Mouse (Mus musculus) macrophage (primary cell): Measurements from ENCODE around the gene Celf1. TPM values are rescaled to one million over a fixed set of nuclear protein-coding genes. Genes with fewer than 3 reads are reported as not detected.

Source experiments
- H3K27ac ChIP-seq: fragments of 350-480 bp; formaldehyde crosslinking; 2 replicates; pipeline ENCODE4 v1.9.0; 2021
- H3K36me3 ChIP-seq: fragments of 350-480 bp; formaldehyde crosslinking; 2 replicates; pipeline ENCODE4 v1.9.0; 2021; ENCODE audit errors: inconsistent target
- H3K4me3 ChIP-seq: fragments of 350-480 bp; formaldehyde crosslinking; 2 replicates; pipeline ENCODE4 v1.9.0; 2021; ENCODE audit errors: inconsistent target
- H3K79me2 ChIP-seq: fragments of 350-480 bp; formaldehyde crosslinking; 2 replicates; pipeline ENCODE4 v1.9.0; 2021; ENCODE audit errors: inconsistent target
- WGBS: methylation state at CpG from one replicate; pipeline ENCODE4 v1.1.7; 2026; ENCODE audit warnings: inconsistent platforms; ENCODE audit not compliant: missing documents; 5-methylcytosine and 5-hydroxymethylcytosine counted together
- polyA plus RNA-seq: library from polyadenylated mRNA; stranded (reverse); fragments of 250-400 nt; gene quantifications from 3 replicates; pipeline ENCODE4 v1.2.4, GENCODE M21; 2018; ENCODE audit warnings: inconsistent platforms

The Celf1 gene
- polyA plus RNA-seq, 1 experiment from 2014 or later: 34.7 TPM

DNA sequence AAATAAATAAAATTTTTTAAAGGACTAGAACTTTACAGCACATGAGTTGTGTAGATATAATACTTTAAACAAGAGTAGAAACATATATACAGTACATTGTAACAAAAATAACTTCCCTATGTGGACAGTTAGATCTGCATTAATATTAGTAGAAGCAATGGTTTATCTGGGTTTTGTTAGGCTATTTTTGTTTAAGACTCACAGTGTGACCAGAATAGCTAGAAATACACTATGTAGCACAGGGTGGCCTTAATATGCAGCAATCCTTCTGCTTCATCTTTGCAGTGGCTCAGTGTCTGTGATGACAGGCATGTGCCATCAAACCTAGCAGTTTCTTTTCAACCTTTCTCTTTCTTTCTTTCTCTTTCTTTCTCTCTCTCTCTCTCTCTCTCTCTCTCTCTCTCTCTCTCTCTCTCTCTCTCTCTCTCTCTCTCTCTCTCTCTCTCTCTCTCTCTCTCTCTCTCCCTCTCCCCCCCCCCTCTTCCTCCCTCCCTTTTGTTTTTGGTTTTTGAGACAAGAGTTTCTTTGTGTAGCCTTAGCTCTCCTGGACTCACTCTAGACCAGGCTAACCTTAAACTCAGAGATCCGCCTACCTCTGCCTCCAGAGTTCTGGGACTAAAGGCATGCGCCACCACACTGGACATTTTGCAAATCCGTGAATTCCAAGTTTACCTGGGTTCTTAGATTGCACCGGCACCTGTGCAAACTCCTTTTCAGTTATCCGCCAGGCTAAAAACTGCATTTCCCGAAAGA lies 113.2 kb downstream of the Celf1 start:
- WGBS: 0% methylated on average over 5 of the region's 6 CpGs
- H3K79me2 ChIP-seq: peaks cover 21% of the 10 kb centered on the region
- H3K27ac ChIP-seq: peak overlapping the region; percentile 94; the same call in 1 of the 2 replicates
- H3K36me3 ChIP-seq: peaks cover 31% of the 10 kb centered on the region
- H3K4me3 ChIP-seq: peak overlapping the region; percentile 100

DNA sequence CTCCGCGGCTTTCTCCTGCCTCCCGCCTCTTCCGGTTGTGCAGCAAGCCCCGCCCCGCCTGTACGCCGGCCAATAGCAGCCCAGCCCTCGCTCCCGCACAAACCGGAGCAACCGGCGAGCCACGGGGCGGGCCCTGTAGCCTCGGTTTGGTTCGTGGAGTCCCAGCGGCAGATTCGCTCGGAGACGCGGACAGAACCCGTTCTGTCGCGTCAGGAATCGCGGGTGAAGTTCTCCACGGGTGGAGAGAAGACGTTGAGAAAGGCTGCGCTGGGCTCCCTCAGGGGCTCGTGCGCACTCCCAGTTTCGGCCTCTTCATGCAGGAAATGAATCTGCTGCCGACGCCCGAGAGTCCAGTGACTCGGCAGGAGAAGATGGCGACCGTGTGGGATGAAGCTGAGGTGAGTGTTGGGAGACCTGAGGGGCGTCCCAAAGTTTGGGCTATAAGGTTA lies 113.8 kb downstream of the Celf1 start, which contains the start of gene Psmc3:
Psmc3 (plus strand) TSS at position 76 of the 449 bp plus-strand sequence.
- peak within 1 kb of the TSS; percentile 100 for H3K4me3 ChIP-seq
- whole genome bisulfite sequencing: under 1% methylated on average over 38 of the region's 40 CpGs
- H3K79me2 ChIP-seq: peaks cover 21% of the 10 kb centered on the region

DNA sequence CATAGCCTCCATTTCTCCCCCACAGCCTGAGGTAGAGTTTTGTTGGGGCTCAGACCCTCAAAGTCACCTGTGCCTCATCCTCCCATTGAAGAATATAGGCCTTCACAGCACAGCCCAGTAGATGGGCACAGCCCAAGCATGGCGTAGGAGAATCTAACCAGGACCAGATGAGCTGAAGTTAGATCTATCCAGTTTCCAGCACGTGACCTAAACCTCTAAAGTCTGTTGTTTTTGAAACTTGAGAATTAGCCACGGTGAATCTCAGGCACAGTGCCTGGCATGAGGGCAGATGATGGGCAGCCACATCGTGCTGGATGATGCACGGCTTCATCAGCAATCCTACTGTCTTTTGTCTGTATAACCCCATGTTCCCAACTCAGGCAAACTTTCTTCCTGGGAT lies 118.3 kb downstream of the Celf1 start:
- peaks cover 75% of the 10 kb centered on the region for H3K36me3 ChIP-seq
- H3K4me3 ChIP-seq: no peak overlapping the region
- peaks cover 21% of the 10 kb centered on the region for H3K79me2 ChIP-seq
- H3K27ac ChIP-seq: no peak overlapping the region
- 96% methylated on average over 5 of the region's 5 CpGs for WGBS

More for the DNA sequence above, 113.8 kb downstream of the Celf1 start, which contains the start of gene Psmc3:
- H3K36me3 ChIP-seq: peaks cover 37% of the 10 kb centered on the region
- H3K27ac ChIP-seq: peak within 1 kb of the TSS; percentile 94

DNA sequence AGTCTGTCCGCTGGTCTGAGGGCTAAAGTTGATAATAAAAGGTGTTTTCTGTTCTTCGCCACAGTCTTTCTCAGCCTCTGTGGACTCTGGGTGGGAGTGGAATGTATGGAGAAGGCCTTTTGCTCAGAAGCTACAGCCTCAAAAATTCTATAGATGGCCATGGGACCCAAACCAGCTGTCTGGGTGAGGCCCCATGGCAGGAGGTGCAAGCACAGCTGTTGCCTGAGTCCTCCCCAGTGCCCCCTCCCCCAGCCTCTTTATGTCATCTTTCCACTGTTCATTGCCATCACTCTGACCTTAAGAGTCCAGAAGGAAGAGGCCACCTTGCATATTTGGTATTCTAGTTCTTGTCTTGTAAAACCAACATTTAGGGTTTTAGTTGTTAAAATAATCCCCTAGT lies 119.2 kb downstream of the Celf1 start:
- peaks cover 17% of the 10 kb centered on the region for H3K79me2 ChIP-seq
- peaks cover 84% of the 10 kb centered on the region for H3K36me3 ChIP-seq
- H3K4me3 ChIP-seq: no peak overlapping the region
- H3K27ac ChIP-seq: no peak overlapping the region
- WGBS: 97% methylated on average over 2 of the region's 2 CpGs

DNA sequence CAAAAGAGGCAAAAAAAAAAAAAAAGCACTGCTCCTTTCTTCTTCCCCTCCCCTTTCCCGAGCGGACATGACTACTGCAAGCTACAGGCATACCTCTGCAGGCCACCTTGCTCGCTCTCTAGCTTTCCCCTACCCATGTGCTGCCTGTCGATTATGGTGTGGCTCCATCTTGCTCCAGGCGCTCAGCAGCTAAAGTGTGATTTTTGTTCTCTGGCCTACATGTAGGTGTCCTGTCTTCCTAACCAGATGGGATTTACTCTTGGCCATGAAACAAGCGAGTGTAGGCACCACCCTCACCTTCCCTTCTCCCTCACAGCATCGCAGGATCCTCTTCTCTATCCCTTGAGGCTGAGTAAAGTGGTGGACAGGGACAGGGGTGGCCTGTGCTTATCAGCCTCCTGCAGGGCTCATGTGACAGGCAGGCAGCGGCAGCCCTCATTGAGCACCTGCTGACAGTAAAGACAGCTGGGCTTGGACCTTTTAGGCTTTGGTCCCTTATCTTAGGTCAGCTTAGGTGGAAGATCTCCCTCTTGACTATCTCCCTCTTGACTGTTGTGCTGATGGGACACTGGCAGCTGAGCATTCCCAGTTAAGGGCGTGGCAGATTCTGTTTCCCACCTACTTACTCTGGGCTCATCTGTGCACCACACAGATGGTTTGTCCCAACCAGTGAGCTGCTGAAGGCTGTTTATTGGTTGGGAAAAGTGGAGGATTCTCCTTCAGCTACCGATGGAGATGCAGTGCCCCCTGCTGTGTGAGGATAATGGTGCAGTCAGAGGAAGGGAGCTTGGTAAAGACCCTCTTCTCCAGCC lies 120.6 kb downstream of the Celf1 start:
- WGBS: 78% methylated on average over 7 of the region's 10 CpGs
- Histone ChIP-seq H3K27ac (no peak overlapping the region), H3K36me3 (peaks cover 82% of the 10 kb centered on the region), H3K4me3 (no peak overlapping the region), H3K79me2 (peaks cover 3% of the 10 kb centered on the region; the same call in 1 of the 2 replicates)

DNA sequence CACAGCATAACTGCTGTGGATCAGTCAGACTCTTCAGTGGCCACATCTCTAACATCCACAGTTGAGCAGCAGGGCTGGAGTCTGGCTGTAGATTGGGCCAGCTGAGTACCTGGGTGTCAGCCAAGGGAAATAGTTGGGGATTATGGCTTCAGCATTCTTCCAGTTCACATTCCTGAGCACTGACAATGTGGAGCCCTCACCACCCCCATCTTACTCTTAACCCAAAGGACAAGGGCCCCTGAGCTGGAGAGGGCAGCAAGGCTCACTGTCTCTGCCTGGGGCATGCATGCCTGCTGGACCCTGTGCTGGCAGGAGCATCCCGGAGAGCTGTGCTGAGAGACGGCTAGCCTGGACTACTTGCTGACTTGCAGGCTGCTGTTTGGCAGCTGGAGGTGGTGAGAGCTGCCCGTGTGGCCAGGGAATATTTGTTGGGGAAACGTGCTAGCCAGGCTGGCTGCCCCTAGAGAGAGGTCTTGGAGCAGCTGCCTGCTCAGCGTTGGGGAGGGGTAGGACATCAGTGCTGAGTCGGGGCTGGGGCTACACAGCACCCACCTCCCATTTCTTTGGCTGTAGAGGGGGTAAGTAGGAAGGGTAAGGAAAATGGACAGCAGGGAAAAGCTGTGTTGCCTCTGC lies 121.8 kb downstream of the Celf1 start:
- Histone ChIP-seq H3K36me3 (peaks cover 70% of the 10 kb centered on the region), H3K79me2 (no peaks in the 10 kb centered on the region), H3K4me3 (no peak overlapping the region), H3K27ac (no peak overlapping the region)
- WGBS: 95% methylated on average over 6 of the region's 6 CpGs

DNA sequence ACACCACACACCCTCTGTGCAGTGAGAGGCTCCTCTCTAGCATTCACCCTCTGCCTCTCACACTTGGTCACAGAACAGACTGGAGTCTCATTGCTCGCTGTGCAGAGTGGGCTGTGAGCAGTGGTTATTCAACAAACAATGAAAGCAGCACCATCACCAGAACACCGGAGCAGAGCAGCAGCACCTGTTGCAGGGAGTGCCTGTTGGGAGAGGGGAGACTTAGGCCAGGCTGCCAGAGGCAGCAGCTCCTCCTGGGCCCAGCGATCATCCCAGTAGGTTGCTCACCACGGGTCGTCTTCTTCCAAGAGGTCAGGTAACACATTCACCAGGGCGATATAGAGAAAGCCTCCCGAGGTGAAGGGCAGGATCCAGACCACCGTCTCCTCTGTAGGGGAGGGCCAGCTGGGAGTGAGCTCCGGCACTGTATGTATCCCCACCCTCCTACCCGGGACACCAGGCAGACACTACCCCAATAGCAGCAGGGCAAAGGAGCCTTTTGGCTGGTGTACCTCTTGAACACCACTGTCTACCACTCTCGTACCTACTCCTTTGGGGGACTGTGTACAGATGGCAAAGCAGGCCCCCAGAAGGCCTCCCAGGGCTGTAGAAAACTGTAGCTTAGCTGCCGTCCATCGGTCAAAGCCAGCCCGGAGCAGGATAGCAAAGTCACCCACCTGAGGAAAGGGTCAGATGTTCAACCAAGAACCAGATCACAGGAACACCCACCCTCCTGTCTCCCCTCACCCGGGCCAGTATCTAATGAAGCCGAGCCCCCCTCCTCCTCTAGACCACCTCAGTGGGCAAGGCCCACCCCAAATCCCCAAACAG lies 122.8 kb downstream of the Celf1 start:
- Histone ChIP-seq H3K79me2 (no peaks in the 10 kb centered on the region), H3K36me3 (peaks cover 60% of the 10 kb centered on the region), H3K4me3 (no peak overlapping the region), H3K27ac (no peak overlapping the region)
- WGBS: 98% methylated on average over 16 of the region's 16 CpGs

DNA sequence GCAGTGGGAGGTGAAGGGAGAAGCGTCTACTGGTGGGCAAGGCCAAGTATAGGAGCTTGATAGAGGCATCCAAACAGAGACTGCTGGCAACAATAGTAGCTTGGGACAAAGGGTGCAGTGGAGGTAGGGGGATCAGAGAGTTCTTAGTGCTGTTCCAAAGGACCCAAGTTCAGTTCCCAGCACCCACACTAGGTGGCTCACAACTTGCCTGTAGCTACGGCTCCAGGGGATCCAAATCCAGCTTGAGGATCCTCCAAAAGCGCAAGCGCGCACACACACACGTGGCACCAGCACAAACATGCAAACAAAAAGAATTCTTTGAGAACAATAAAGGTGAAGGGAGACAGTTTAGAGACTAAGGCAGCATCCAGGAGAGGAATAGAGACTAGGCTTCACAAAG lies 124.0 kb downstream of the Celf1 start:
- 84% methylated on average over 6 of the region's 6 CpGs for WGBS
- H3K79me2 ChIP-seq: peaks cover 11% of the 10 kb centered on the region; the same call in 1 of the 2 replicates
- no peak overlapping the region for H3K27ac ChIP-seq
- H3K4me3 ChIP-seq: no peak overlapping the region
- peaks cover 47% of the 10 kb centered on the region for H3K36me3 ChIP-seq

DNA sequence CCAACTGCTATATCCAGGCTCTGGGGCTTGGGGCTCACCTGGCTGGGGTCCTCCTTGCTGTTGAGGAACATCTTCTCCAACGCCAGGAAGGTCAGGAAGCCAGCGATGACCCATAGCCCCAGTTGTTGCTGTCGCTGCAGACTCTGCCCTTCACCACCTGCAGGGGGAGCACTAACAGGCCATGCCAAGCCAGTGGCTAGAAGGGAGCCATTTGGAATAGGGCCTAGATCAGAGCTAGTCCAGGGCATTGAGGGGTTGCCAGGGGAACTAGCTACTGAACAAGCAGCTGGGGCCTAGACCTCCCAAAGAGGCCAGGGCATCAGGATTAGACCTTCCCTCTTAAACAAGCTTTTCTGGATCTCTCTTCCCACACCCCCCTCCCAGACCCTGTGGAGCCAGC lies 125.4 kb downstream of the Celf1 start:
- H3K36me3 ChIP-seq: peaks cover 34% of the 10 kb centered on the region; the same call in 1 of the 2 replicates
- WGBS: 35% methylated on average over 3 of the region's 3 CpGs
- H3K27ac ChIP-seq: no peak overlapping the region
- no peak overlapping the region for H3K4me3 ChIP-seq
- peaks cover 17% of the 10 kb centered on the region; the same call in 1 of the 2 replicates for H3K79me2 ChIP-seq

DNA sequence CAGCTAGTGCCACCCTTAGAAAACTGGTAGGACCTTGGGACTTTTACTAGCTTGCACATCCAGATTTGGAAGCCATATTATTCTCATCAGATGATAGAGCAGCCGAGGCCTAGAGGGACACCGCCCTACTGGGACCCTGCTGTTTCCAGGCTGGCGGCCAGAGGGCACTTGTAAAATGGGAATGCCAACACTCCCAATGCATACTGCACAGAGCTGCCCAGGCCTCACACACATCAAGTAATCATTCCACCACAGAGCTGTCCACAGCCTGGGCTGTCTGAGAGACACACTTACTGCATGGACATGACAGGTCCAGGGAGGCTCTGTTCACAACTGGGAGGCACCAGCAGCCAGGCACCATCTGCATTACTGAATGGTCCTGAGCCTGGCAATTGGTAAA lies 126.3 kb downstream of the Celf1 start:
- 100% methylated on average over 2 of the region's 3 CpGs for WGBS

DNA sequence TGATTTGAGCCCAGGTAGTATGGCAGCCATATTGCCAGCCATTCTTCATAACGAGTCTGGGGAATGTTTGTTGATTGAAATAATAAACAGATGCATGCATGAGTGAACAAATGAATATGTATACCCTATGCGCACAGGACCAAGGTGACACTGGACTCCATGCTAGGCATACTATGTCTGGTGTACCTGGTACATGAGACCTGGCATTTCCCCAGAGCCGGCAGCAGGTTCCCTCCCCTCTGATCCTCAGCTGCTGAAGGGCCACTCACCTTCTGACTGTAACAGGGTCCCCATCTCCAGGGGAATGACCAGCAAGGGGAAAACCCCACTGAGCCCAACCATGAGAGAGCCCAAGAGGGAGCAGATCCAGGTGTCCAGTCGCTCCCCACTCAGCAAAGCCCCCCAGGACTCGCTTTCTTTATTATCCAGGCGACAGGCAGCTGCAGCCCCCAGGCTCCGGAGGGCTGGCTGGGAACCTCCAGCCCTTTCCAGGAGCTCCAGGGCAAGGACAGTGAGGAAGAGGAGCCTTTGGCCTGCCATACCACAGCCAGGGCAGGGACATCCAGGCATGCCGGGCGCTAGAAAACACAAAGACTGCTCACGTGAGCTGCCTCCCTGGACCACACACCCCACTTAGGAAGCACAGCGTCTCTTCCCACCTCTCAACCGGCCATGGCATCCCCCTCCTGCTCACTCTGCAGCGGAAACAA lies 128.1 kb downstream of the Celf1 start:
- WGBS: 96% methylated on average over 10 of the region's 13 CpGs
- Histone ChIP-seq H3K4me3 (no peak overlapping the region), H3K79me2 (peaks cover 17% of the 10 kb centered on the region; the same call in 1 of the 2 replicates), H3K36me3 (peaks cover 13% of the 10 kb centered on the region; the same call in 1 of the 2 replicates), H3K27ac (no peak overlapping the region)

More for the DNA sequence above, 126.3 kb downstream of the Celf1 start:
- H3K4me3 ChIP-seq: no peak overlapping the region
- peaks cover 31% of the 10 kb centered on the region; the same call in 1 of the 2 replicates for H3K36me3 ChIP-seq
- H3K27ac ChIP-seq: no peak overlapping the region
- peaks cover 17% of the 10 kb centered on the region; the same call in 1 of the 2 replicates for H3K79me2 ChIP-seq

DNA sequence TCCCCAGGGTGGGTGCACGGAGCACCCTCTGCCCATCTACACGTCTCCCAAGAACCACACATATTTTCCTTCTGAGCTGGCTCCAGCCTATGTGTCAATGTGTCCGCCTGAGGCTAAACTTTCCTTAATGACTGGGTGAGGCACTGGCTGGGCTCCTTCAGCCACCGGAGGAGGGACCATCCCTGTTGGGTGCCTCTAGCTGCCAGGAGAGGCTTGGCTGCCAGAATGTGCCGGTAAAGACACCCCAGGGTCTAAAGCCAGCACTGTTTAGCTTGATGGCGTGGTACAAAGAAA lies 128.6 kb downstream of the Celf1 start:
- WGBS: 97% methylated on average over 6 of the region's 6 CpGs
- no peak overlapping the region for H3K27ac ChIP-seq
- peaks cover 17% of the 10 kb centered on the region; the same call in 1 of the 2 replicates for H3K79me2 ChIP-seq
- H3K4me3 ChIP-seq: no peak overlapping the region
- H3K36me3 ChIP-seq: peaks cover 8% of the 10 kb centered on the region; the same call in 1 of the 2 replicates
